Mouse (Mus musculus) liver, embryonic 14.5 days (tissue): ENCODE measurements around the gene Ptk7. TPM values are rescaled to one million over a fixed set of nuclear protein-coding genes. Genes with fewer than 3 reads are reported as not detected.

Experiments used
- ATAC-seq: fragments of 200-750 bp; cut with Nextera tagmentation; 2 replicates; pipeline ENCODE4 v1.8.0; 2017; ENCODE audit warnings: moderate number of reproducible peaks, mild to moderate bottlenecking, moderate library complexity; ENCODE audit not compliant: insufficient read depth
- DNase-seq, 3 experiments: peaks; one replicate each; pipeline ENCODE4 v3.0.0-alpha.2; 2012 to 2013; ENCODE audit warnings: low read depth in 3 of 3, low spot score in 3 of 3
- H3K27ac ChIP-seq: fragments of 300-500 bp; sonication (generic); 2 replicates; pipeline ENCODE4 v1.5.1; 2014; ENCODE audit warnings: moderate library complexity, mild to moderate bottlenecking, control low read depth, inconsistent platforms
- H3K27me3 ChIP-seq: fragments of 300-500 bp; sonication (generic); 2 replicates; pipeline ENCODE4 v1.6.1; 2014; ENCODE audit warnings: mild to moderate bottlenecking, low read length, moderate library complexity; ENCODE audit not compliant: control insufficient read depth, insufficient read depth
- H3K36me3 ChIP-seq: fragments of 300-500 bp; sonication (generic); replicated peaks from 2 replicates; pipeline ENCODE4 v1.6.1; 2014; ENCODE audit warnings: low read depth; ENCODE audit not compliant: control insufficient read depth, insufficient read depth
- H3K4me1 ChIP-seq, 2 experiments: fragments of 200-500 bp in 1 of 2; fragments of 300-500 bp in 1 of 2; sonication (generic) in 1 of 2; replicated peaks; 2 replicates each; pipeline ENCODE4 v1.6.1; 2012 to 2014; ENCODE audit warnings: antibody characterized with exemption in 1 of 2, inconsistent platforms in 1 of 2, low read length in 1 of 2; ENCODE audit not compliant: control insufficient read depth in 2 of 2, insufficient read depth in 2 of 2
- H3K4me2 ChIP-seq: fragments of 300-500 bp; sonication (generic); 2 replicates; pipeline ENCODE4 v1.6.1; 2014; ENCODE audit warnings: low read depth, mild to moderate bottlenecking, control low read depth, moderate library complexity
- H3K4me3 ChIP-seq, 2 experiments: fragments of 200-500 bp in 1 of 2; fragments of 300-500 bp in 1 of 2; sonication (generic) in 1 of 2; 2 replicates each; pipeline ENCODE4 v1.5.1; 2012 to 2014; ENCODE audit warnings: low read depth in 2 of 2, low read length in 2 of 2, mild to moderate bottlenecking in 2 of 2, control low read depth in 1 of 2, inconsistent platforms in 1 of 2, moderate library complexity in 1 of 2; ENCODE audit not compliant: insufficient read depth in 1 of 2
- H3K9ac ChIP-seq: fragments of 300-500 bp; sonication (generic); replicated peaks from 2 replicates; pipeline ENCODE4 v1.6.1; 2014; ENCODE audit warnings: mild to moderate bottlenecking, control low read depth, moderate library complexity
- H3K9me3 ChIP-seq: fragments of 300-500 bp; sonication (generic); 2 replicates; pipeline ENCODE4 v1.6.1; 2016; ENCODE audit warnings: low read length, mixed read lengths; ENCODE audit not compliant: control insufficient read depth
- CTCF ChIP-seq: IDR thresholded peaks from 2 replicates; pipeline ENCODE4 v1.5.1; 2016; ENCODE audit warnings: antibody characterized with exemption, low read depth, control low read depth
- EP300 ChIP-seq: IDR thresholded peaks from 2 replicates; pipeline ENCODE4 v1.6.1; 2016; ENCODE audit warnings: antibody characterized with exemption, low read depth
- WGBS: fragments of 180-500 bp; shearing (Covaris S2); extraction: QIAGEN DNeasy Blood & Tissue Kit; methylation state at CpG from one replicate; pipeline ENCODE4 v1.1.7; 2014; ENCODE audit not compliant: insufficient replicate concordance; 5-methylcytosine and 5-hydroxymethylcytosine counted together
- polyA plus RNA-seq, 2 experiments: library from polyadenylated mRNA; depleted of rRNA in 1 of 2; stranded (reverse) in 1 of 2; unstranded in 1 of 2; fragments of >200 nt; fragmentation: Nextera tagmentation in 1 of 2; extraction: Ambion mirVana in 1 of 2; gene quantifications; 2 replicates each; pipeline versions ENCODE4 v1.2.1 to v1.2.3; 2012 to 2014

The Ptk7 gene
- polyA plus RNA-seq, 2 experiments: 3.0 to 3.6 TPM

DNA sequence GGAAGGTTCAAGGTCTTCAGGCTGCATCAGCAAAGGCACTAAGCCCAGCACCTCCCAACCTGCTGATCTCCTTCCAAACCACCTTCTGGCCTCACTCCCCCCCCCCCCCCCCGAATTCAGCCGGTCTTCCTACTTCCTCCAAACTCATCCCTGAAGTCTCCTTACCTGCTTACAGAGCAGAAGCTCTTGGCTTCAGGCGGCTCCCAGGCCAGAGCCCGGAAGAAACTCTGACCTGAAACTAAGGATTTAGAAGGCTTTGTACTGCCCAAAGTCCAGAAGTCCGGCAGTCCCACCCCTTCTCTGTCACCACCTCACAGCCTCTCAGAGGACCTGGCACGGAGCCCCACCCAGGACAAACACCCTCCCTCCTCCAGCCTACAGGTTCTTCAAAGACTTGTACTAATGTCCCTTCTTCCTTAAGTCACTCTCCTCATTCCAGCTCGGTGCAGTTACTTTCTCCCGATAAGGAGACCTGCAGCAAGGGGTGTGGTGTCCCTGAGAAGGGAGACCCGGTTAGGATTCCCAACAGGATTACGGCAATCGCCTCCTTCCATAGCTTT lies 15.7 kb upstream of the Ptk7 start:
- Histone ChIP-seq H3K27ac (peak overlapping the region; percentile 65), H3K27me3 (no peaks in the 10 kb centered on the region), H3K4me2 (peak overlapping the region; percentile 99), H3K9me3 (no peaks in the 10 kb centered on the region), H3K4me1 (peaks cover 12 to 19% of the 10 kb centered on the region in 2 experiments), H3K36me3 (no peaks in the 10 kb centered on the region; the same call in 1 of the 2 replicates), H3K9ac (peak overlapping the region; percentile 46), H3K4me3 (peak overlapping the region; percentile 85 to 88)
- TF ChIP-seq EP300: no peak
- TF ChIP-seq CTCF: no peak
- ATAC-seq (no peak), DNase-seq (peak in 1 of 3 experiments; percentile 22)
- 9% methylated on average over 11 of the region's 11 CpGs for WGBS

DNA sequence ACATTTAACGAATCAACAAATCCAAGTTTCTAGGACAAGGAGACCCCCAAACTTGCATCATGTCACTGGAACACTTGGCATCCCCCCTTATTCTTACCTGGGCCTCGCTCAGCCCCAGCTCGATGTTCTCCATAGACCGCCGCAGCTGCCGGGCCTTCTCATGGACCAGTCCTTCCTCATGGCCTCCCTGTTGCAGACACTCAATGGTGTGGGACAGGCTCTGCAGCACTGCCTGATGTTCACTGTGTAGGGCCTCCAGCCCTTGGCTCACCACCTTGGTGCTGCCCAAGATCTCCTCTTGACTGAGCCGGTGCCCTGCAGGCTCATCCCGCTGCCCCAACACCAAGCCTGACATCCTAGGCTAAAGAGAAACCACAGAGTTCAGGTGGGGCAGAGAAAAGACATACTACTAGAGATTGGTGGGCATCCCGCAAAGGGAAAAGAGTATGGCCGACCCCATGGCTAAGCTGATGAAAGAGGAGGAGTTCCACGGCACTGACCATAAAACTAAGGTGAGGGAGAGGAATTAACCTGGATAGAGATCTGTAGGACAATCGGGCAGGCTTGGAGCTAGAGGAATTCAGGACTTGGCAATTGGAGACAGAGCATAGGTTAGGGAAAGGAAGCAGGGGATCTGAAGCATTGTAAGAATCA lies 15.0 kb upstream of the Ptk7 start:
- H3K9ac ChIP-seq: no peak overlapping the region
- TF ChIP-seq CTCF (no peak), EP300 (no peak)
- peaks cover 10 to 15% of the 10 kb centered on the region in 2 experiments for H3K4me1 ChIP-seq
- H3K27me3 ChIP-seq: no peaks in the 10 kb centered on the region
- ATAC-seq (no peak), DNase-seq (no peak)
- H3K36me3 ChIP-seq: no peaks in the 10 kb centered on the region; the same call in 1 of the 2 replicates
- no peak overlapping the region for H3K27ac ChIP-seq
- H3K4me3 ChIP-seq: peak overlapping the region in 1 of 2 experiments; percentile 88; a peak in 2 of 4 replicates
- WGBS: 76% methylated on average over 12 of the region's 12 CpGs
- H3K4me2 ChIP-seq: peak overlapping the region; percentile 99; the same call in 1 of the 2 replicates
- H3K9me3 ChIP-seq: no peaks in the 10 kb centered on the region

DNA sequence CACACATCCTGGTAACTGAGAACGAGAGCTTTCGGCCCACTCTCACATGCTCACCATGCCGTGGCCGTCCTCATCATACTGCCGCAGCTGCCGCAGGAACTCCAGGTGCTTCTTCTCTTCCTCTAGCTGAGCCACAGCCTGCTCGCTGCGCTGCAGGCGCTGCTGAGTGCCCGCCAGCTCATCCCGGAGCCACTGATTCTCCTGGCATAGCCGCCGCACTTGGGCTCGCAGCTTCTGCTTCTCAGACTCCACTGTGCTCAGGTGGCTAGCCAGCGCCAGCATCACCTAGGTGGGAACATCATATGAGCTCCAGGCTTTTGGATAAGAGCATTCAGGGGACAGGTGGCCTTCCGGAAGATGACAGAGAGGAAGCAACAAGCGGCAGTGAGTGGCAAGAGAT lies 12.8 kb upstream of the Ptk7 start:
- no peak for ATAC-seq
- TF ChIP-seq CTCF: no peak
- TF ChIP-seq EP300: no peak
- WGBS: 83% methylated on average over 17 of the region's 17 CpGs
- H3K9ac ChIP-seq: no peak overlapping the region
- H3K27me3 ChIP-seq: no peaks in the 10 kb centered on the region
- H3K36me3 ChIP-seq: no peaks in the 10 kb centered on the region
- H3K27ac ChIP-seq: no peak overlapping the region
- H3K4me2 ChIP-seq: no peak overlapping the region
- H3K9me3 ChIP-seq: no peaks in the 10 kb centered on the region
- peaks cover 10 to 12% of the 10 kb centered on the region in 2 experiments for H3K4me1 ChIP-seq
- H3K4me3 ChIP-seq: no peak overlapping the region
- no peak for DNase-seq

DNA sequence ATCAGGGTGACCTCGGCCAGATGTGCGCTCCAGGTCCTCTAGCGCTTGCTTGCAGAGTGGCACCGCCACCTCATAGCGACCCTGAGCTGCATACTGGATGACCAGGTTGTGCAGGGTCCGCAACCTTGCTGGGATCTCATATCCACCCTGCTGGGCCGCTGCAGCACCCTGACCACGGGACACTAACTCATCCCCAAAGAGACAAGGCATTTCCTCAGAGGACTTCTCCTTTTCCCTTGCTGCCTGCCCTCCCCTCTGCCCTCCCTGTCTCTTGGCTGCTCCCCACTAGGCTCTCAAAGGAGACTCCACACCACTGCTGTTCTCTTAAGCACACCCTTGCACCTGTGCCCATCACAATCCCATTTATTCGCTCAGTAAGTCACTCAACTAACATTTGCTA lies 10.6 kb upstream of the Ptk7 start:
- Histone ChIP-seq H3K9ac (no peak overlapping the region), H3K4me2 (no peak overlapping the region), H3K4me1 (peaks cover under 1 to 3% of the 10 kb centered on the region in 2 experiments; a peak in 2 of 4 replicates), H3K27ac (no peak overlapping the region), H3K4me3 (no peak overlapping the region), H3K9me3 (no peaks in the 10 kb centered on the region), H3K27me3 (no peaks in the 10 kb centered on the region), H3K36me3 (no peaks in the 10 kb centered on the region)
- no peak for ATAC-seq
- WGBS: 40% methylated on average over 9 of the region's 9 CpGs
- TF ChIP-seq EP300 (no peak), CTCF (no peak)
- DNase-seq: no peak

DNA sequence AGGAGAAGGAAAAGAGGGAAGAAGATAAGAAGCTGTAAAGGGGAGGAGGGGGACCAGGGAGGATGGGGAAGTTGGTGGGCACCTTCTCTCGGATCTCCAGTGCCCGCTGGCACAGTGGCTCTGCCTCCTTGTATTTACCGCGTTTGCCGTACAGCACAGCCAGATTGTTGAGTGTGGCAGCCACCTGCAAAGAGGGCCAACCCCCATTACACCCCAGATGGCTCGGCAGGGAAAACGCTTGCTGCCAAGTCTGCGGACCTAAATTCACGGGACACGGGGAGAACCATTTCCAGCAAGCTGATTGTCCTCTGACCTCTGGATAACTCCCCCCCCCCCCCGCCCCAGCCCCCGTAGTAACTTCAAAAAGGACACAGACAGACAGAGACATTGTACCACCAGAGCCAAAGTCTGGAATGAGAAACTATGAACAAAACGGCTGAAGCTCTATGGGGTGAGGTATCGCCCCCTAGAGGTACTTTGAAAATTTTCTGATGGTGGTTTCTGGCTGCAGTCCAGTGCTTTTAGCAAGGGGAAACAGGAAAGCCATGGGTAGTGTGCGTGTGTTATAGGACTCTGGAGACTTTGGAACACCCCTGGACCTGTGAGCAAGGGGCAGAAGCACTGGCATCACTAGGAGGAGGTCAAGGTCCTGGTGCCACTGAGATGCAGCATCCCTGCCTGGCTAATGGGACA lies 7.7 kb upstream of the Ptk7 start:
- 0 out of 2 replicates have a peak overlapping the region, but pooled peaks have one; percentile 24 for H3K4me2 ChIP-seq
- no peaks in the 10 kb centered on the region for H3K4me1 ChIP-seq
- H3K9me3 ChIP-seq: no peaks in the 10 kb centered on the region
- DNase-seq (no peak), ATAC-seq (no peak)
- H3K9ac ChIP-seq: no peak overlapping the region
- no peaks in the 10 kb centered on the region for H3K27me3 ChIP-seq
- H3K36me3 ChIP-seq: no peaks in the 10 kb centered on the region
- no peak overlapping the region for H3K27ac ChIP-seq
- TF ChIP-seq EP300 (no peak), CTCF (peak; percentile 62)
- no peak overlapping the region for H3K4me3 ChIP-seq
- WGBS: 19% methylated on average over 15 of the region's 15 CpGs
